Mouse (Mus musculus) kidney, postnatal 10 days (tissue): ENCODE measurements around the gene Slco3a1.

Experiments
- DNase-seq: peaks from one replicate; pipeline ENCODE4 v3.0.0; 2021; ENCODE audit warnings: mixed read lengths

Slco3a1 gene

DNA sequence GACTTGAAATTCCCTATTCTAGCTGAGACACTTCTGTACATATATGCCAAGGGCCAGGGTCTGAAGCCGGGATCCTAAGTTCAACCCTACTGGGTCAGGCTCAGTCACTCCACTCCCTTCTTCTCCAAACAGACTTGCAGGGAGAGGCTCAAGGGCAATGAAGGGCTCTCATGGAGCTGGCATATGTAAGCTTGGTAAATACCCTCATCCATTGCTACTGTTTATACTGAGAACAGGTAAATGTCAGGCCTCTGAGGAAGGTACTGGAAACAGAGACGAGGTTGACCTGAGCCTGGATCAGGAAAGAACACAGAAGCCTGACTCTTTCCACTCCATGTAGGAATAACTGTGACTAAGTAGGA is 70.6 kb downstream of the Slco3a1 start:
- DNase-seq = no peak

DNA sequence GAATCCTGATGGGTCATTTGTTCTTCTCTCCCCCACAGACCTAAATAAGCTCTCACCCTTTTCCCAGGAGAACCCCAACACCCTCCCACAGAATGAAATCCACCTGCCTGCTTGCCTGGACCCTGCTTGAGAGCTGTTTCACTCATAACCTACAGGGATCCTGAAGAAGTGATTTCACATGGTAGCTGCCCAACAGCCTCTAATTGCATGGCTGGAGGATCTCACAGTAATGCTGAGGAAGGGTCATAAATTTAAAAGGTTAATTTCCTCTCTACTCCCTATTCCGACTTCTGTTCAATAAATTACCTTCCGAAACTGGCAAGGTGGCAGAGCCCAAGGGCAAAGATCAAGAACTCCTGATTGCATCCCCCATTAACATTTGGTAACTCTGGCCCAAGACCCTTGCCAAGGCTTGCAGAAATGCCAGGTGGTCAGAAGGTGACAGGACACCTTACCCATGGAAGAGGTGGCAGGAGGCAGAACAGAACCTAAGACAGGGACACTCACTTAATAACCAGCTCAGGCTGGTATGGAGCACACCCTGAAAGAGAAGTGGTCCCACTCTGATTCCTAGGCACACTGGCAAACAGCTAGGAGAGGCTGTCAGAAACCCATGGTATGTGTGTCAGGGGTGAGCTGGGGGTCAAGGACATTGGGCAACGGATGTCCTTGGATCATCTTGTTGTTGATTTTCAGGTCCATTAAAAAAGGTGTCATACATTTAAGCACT is 71.1 kb downstream of the Slco3a1 start:
- no peak for DNase-seq

GRCm38 (mm10) chr7:74471740-74472139 is 82.8 kb downstream of the Slco3a1 start:
- DNase-seq = no peak

DNA sequence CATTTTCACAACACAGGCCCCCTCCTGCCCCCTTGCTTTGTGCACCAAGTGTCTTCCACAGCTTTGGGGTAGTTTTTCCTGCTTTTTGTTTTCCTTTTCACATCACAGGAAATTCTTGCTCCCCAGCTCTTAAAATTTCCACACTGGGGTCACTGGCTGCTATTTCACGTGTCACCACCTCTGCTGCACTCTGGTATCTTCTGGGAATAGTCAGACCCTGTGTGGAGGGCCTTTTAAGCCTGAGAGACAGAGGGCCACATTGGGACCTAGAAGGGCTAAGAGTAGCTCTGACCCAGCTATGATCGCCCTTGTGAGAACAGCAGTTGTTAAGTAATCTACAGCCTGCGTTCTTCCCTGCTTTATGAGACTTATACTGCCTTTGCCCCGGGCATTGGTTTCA is 87.7 kb downstream of the Slco3a1 start:
- DNase-seq = peak; percentile 28

- DNase-seq = no peak
These were observed 89.9 kb downstream of the Slco3a1 start for GRCm38 (mm10) chr7:74464638-74465037.

DNA sequence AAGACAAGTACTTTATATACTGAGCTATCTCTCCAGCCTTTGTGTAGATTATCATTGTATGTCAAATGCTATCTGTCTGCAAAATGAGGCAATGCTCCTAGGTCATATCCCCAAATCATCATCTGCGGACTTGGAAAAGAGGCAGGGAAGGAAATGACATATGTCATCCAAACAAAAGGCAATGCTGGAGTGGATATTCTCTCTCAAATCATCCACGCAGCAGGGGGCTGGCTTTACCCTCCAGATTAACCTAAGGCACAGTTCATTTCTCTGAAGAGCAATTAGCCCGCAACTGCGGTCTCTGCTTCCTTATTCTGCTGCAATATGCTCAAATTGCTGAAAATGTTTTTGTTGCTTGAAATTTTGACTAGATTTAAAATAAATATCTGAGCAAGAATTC is 92.1 kb downstream of the Slco3a1 start:
- no peak for DNase-seq

DNA sequence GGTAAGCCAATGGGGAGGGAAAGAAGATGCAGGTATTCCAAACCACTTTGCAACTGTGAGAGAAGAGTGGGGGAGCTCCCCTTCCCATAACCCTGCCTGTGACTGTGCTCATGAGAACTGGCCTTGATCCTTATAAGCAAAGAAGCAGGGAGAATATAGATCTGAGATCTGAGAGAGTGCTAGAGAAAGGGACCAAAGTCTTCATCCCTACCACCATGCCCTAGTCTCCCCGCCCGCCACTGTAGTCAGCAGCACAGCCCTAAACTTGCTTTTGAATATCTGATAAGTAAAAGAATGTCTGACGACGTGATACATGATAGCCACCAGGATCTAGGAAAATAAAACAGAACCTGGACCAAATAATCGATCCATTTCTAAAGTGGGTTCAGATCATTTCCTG is 92.8 kb downstream of the Slco3a1 start:
- no peak for DNase-seq

DNA sequence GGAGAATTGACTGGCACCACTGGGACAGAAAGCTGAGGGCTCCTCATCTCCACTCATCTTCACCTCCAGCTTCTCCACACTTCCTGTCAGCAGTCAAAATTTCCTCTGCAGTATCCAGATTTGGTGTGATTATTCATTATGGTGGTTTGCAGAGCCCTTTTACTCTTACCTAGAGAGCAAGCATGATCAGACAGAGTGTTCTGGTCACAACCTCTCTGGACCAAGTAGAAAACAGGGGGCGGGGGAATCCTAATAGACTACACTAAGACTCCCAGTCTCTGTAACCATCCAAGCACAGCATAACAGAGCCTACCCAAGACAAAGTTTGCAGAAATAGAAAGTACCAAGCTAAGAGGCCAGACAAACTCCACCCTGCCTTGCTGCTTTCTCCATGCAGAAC is 93.4 kb downstream of the Slco3a1 start:
- no peak for DNase-seq

GRCm38 (mm10) chr7:74459812-74460211 is 94.8 kb downstream of the Slco3a1 start:
- DNase-seq = no peak

DNA sequence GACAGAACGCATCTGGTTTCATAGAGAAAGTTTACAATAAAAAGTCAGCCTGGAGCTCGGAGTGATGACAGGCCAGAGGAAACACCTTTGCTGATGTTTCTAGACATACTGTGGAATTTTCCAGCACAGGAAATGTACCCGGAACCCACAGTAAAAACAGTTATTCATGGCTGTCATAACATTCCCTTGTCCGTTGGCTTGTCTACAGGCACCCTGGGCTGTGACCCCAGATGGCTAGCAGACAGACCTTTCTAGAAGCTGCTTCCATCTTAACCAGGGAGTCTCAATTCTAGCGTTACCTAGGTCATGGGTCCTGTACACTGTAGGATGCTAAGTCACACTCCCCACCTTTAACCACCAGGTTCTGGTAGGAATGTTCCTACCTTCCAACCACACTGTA is 95.3 kb downstream of the Slco3a1 start:
- peak; percentile 24 for DNase-seq

GRCm38 (mm10) chr7:74458475-74459221 is 95.9 kb downstream of the Slco3a1 start:
- peak; percentile 55 for DNase-seq

DNA sequence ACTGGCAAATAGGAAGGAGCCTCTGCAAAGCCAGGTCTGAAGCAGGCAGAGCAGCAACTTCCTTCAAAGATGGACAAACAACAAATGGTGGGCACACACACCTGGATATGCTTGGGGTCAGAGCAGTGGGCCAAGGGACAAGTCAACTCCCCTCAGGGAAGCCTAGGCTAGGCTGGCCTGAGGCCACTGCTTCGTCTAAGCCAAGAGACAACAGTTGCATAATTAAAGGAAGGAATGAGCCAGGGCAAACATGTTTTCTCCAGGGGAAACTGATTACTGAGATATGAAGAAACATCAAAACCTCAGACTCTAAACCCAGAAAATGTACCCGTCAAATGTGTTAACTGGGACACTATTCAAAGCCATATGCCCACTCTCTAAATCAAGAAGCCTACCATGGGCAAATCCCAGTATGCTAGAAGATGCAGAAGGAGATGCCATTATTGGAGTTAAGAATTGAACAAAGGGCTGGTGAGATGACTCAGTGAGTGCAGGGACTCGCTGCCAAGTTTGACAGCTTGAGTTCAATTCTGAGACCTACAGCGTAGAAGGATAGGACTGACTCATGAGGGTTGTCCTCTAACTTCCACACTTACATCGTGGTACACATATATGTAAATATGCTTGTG is 97.1 kb downstream of the Slco3a1 start:
- no peak for DNase-seq

- DNase-seq = no peak
These were observed 97.8 kb downstream of the Slco3a1 start for GRCm38 (mm10) chr7:74456781-74457180.

- no peak for DNase-seq
These were observed 103.5 kb downstream of the Slco3a1 start for GRCm38 (mm10) chr7:74451047-74451446.

DNA sequence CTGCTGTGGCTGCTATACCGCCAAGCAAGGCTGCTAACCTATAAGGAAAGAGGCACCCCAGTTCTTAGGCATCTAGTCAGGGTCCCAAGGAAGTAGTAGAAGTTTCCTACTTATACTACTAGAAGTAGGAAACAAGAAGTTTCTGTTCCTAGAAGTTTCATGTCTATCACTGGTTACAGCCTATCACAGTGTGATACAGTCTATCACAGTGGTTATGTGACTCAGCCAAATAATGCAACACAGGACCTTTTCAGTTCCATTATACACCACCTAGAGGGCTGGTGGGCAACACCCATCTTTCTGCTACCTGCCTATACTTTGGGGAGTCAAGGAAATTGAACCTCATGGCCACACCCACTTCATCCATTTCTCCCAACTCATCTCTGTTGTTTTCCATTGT is 104.8 kb downstream of the Slco3a1 start:
- DNase-seq = no peak

- DNase-seq = no peak
These were observed 106.8 kb downstream of the Slco3a1 start for GRCm38 (mm10) chr7:74447781-74448180.

DNA sequence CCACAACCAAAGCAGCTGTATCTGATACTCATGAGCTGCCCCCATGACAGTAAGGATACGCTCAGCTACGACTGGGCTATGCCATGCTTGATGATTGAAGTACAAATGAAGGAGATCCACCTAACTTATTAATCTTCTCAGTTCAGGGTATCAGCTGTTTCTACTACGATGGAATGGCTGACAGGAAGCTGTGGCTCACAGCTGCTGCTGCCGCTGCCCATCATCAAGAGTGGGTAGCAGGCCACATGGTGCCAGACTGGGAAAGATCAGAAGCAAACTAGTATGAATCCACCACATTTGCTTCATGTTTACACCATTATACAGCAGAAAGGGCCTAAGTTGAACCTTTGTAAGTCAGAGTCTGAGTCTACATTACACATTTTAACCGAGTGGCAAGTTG is 109.4 kb downstream of the Slco3a1 start:
- DNase-seq = no peak

GRCm38 (mm10) chr7:74442380-74442779 is 112.2 kb downstream of the Slco3a1 start:
- DNase-seq = no peak

- no peak for DNase-seq
These were observed 117.0 kb downstream of the Slco3a1 start for GRCm38 (mm10) chr7:74437534-74437933.

GRCm38 (mm10) chr7:74436642-74437041 is 117.9 kb downstream of the Slco3a1 start:
- DNase-seq = no peak

GRCm38 (mm10) chr7:74432950-74433349 is 121.6 kb downstream of the Slco3a1 start:
- peak; percentile 82 for DNase-seq

DNA sequence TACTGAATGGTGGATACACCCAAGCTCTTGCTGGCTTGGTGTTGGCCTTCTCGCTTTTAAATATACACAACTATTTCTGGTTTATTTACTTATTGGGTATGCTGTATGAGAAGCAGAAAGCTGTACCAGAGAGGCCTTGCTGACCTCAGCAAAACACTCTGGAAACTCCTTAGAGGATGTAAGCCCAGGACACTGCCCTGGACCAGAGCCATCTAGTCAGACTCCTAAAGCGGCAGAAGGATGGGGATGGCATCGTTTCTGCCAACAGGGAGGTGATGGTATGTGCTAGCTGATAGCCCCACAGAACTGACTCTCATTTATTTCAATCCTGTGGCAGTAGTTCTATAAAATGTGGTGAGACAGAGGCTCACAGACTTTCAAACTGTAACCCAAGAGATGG is 125.3 kb downstream of the Slco3a1 start:
- DNase-seq = no peak

DNA sequence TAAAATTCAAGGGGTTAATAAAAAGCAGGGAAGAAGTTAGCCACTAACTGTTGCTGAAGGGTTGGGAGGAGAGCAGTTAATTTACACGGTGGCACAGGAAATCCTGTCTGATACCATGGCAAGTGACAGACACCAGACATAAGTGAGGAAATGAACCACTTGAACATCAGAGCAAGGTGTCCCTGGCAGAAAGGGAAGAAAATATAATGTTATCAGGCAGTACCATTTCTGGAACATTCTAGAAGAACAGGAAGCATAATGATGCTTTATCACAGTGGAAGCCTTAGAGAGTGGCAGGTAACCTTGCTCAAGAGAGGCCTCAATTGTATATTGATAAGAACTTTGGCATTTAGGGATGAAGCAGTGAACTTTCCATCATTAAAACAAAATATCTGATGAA is 127.4 kb downstream of the Slco3a1 start:
- no peak for DNase-seq

DNA sequence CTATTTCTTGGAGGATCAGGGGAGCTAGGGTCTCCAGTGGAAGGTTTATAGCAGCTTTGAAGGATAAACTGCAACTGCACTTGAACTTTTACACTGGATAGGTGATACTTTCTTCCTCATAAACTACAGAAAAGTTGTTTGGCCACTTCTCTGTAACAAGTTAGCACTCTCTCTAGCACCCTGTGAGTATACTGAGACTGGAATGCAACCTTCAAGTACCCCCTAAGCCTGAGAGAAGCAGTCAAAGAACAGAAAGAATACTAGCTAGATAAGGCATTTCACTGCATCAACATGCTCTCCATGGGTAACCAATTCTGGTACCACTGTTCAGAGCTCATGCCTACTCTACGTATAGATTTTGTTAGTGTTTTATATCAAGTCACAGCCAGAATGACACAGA is 128.6 kb downstream of the Slco3a1 start:
- no peak for DNase-seq
